Mouse (Mus musculus): Measurements from ENCODE around the gene Ube2e2. TPM values are rescaled to one million over a fixed set of nuclear protein-coding genes. Genes with fewer than 3 reads are reported as not detected.
"Not testable (repeated sequence)": the region's sequence is repeated elsewhere in the genome, so short reads cannot be mapped to it uniquely, and the experiment has no call there.

Ube2e2 gene
- polyA plus RNA-seq, 1 experiment from 2014 or later, result 123 TPM

- ATAC-seq (ENCODE audit: low FRiP score, low TSS enrichment) (no peak), DNase-seq (no peak)
- Histone ChIP-seq H3K36me3 (ENCODE audit: control insufficient read depth, insufficient read depth, low read length) (no peaks in the 10 kb centered on the region), H3K27me3 (ENCODE audit: control insufficient read depth, insufficient read depth, low read length) (no peaks in the 10 kb centered on the region), H3K27ac (replicated peaks; ENCODE audit: low read depth, low read length) (no peak overlapping the region), H3K4me1 (ENCODE audit: control insufficient read depth, insufficient read depth, low read length) (no peaks in the 10 kb centered on the region), H3K9me3 (ENCODE audit: control insufficient read depth, low read length) (no peaks in the 10 kb centered on the region), H3K9ac (replicated peaks; ENCODE audit: low read length) (no peak overlapping the region), H3K4me2 (ENCODE audit: low read length) (no peak overlapping the region), H3K4me3 (replicated peaks; ENCODE audit: low read depth, low read length) (no peak overlapping the region)
Observed at GRCm38 (mm10) chr14:18569615-18570014, 324.5 kb downstream of the Ube2e2 start.

GRCm38 (mm10) chr14:18564999-18565398 is 329.1 kb downstream of the Ube2e2 start:
- not testable (repeated sequence) for H3K4me2 ChIP-seq (ENCODE audit: low read length); H3K9me3 ChIP-seq (ENCODE audit: control insufficient read depth, low read length); DNase-seq; H3K27me3 ChIP-seq (ENCODE audit: control insufficient read depth, insufficient read depth, low read length); H3K27ac ChIP-seq (replicated peaks; ENCODE audit: low read depth, low read length); H3K4me1 ChIP-seq (ENCODE audit: control insufficient read depth, insufficient read depth, low read length); H3K9ac ChIP-seq (replicated peaks; ENCODE audit: low read length); H3K36me3 ChIP-seq (ENCODE audit: control insufficient read depth, insufficient read depth, low read length); H3K4me3 ChIP-seq (replicated peaks; ENCODE audit: low read depth, low read length); ATAC-seq (ENCODE audit: low FRiP score, low TSS enrichment)
- WGBS, result 91% methylated on average over 8 of the region's 8 CpGs

GRCm38 (mm10) chr14:18555287-18555686 is 338.8 kb downstream of the Ube2e2 start:
- DNase-seq, result no peak
- no peaks in the 10 kb centered on the region for H3K36me3 ChIP-seq (ENCODE audit: control insufficient read depth, insufficient read depth, low read length)
- 73% methylated on average over 1 of the region's 1 CpGs for WGBS
- no peak overlapping the region for H3K9ac ChIP-seq (replicated peaks; ENCODE audit: low read length)
- no peak overlapping the region for H3K4me2 ChIP-seq (ENCODE audit: low read length)
- H3K4me3 ChIP-seq (replicated peaks; ENCODE audit: low read depth, low read length), result no peak overlapping the region
- no peak overlapping the region for H3K27ac ChIP-seq (replicated peaks; ENCODE audit: low read depth, low read length)
- no peaks in the 10 kb centered on the region for H3K9me3 ChIP-seq (ENCODE audit: control insufficient read depth, low read length)
- no peak for ATAC-seq (ENCODE audit: low FRiP score, low TSS enrichment)
- no peaks in the 10 kb centered on the region for H3K4me1 ChIP-seq (ENCODE audit: control insufficient read depth, insufficient read depth, low read length)
- H3K27me3 ChIP-seq (ENCODE audit: control insufficient read depth, insufficient read depth, low read length), result no peaks in the 10 kb centered on the region

GRCm38 (mm10) chr14:18554627-18554988 is 339.5 kb downstream of the Ube2e2 start:
- no peaks in the 10 kb centered on the region for H3K27me3 ChIP-seq (ENCODE audit: control insufficient read depth, insufficient read depth, low read length)
- DNase-seq, result no peak
- H3K27ac ChIP-seq (replicated peaks; ENCODE audit: low read depth, low read length), result no peak overlapping the region
- H3K4me1 ChIP-seq (ENCODE audit: control insufficient read depth, insufficient read depth, low read length), result no peaks in the 10 kb centered on the region
- WGBS, result 70% methylated on average over 2 of the region's 2 CpGs
- no peak overlapping the region for H3K9ac ChIP-seq (replicated peaks; ENCODE audit: low read length)
- H3K4me3 ChIP-seq (replicated peaks; ENCODE audit: low read depth, low read length), result no peak overlapping the region
- H3K4me2 ChIP-seq (ENCODE audit: low read length), result no peak overlapping the region
- H3K9me3 ChIP-seq (ENCODE audit: control insufficient read depth, low read length), result no peaks in the 10 kb centered on the region
- ATAC-seq (ENCODE audit: low FRiP score, low TSS enrichment), result no peak
- no peaks in the 10 kb centered on the region for H3K36me3 ChIP-seq (ENCODE audit: control insufficient read depth, insufficient read depth, low read length)

- H3K4me3 ChIP-seq (replicated peaks; ENCODE audit: low read depth, low read length), result no peak overlapping the region
- no peaks in the 10 kb centered on the region for H3K27me3 ChIP-seq (ENCODE audit: control insufficient read depth, insufficient read depth, low read length)
- no peak overlapping the region for H3K27ac ChIP-seq (replicated peaks; ENCODE audit: low read depth, low read length)
- H3K36me3 ChIP-seq (ENCODE audit: control insufficient read depth, insufficient read depth, low read length), result no peaks in the 10 kb centered on the region
- DNase-seq (no peak), ATAC-seq (ENCODE audit: low FRiP score, low TSS enrichment) (no peak)
- H3K9ac ChIP-seq (replicated peaks; ENCODE audit: low read length), result no peak overlapping the region
- WGBS, result 53% methylated on average over 3 of the region's 3 CpGs
- H3K4me1 ChIP-seq (ENCODE audit: control insufficient read depth, insufficient read depth, low read length), result no peaks in the 10 kb centered on the region
- no peaks in the 10 kb centered on the region for H3K9me3 ChIP-seq (ENCODE audit: control insufficient read depth, low read length)
- no peak overlapping the region for H3K4me2 ChIP-seq (ENCODE audit: low read length)
Observed at GRCm38 (mm10) chr14:18553987-18554626, 340.0 kb downstream of the Ube2e2 start.

- Histone ChIP-seq H3K36me3 (ENCODE audit: control insufficient read depth, insufficient read depth, low read length) (no peaks in the 10 kb centered on the region), H3K27ac (replicated peaks; ENCODE audit: low read depth, low read length) (no peak overlapping the region), H3K9ac (replicated peaks; ENCODE audit: low read length) (no peak overlapping the region), H3K27me3 (ENCODE audit: control insufficient read depth, insufficient read depth, low read length) (no peaks in the 10 kb centered on the region), H3K4me1 (ENCODE audit: control insufficient read depth, insufficient read depth, low read length) (no peaks in the 10 kb centered on the region), H3K4me3 (replicated peaks; ENCODE audit: low read depth, low read length) (no peak overlapping the region), H3K9me3 (ENCODE audit: control insufficient read depth, low read length) (no peaks in the 10 kb centered on the region), H3K4me2 (ENCODE audit: low read length) (no peak overlapping the region)
- DNase-seq (peak; percentile 21), ATAC-seq (ENCODE audit: low FRiP score, low TSS enrichment) (no peak)
- 70% methylated on average over 5 of the region's 5 CpGs for WGBS
Observed at GRCm38 (mm10) chr14:18547541-18547940, 346.5 kb downstream of the Ube2e2 start.

- H3K27ac ChIP-seq (replicated peaks; ENCODE audit: low read depth, low read length); H3K4me1 ChIP-seq (ENCODE audit: control insufficient read depth, insufficient read depth, low read length); H3K27me3 ChIP-seq (ENCODE audit: control insufficient read depth, insufficient read depth, low read length); H3K9ac ChIP-seq (replicated peaks; ENCODE audit: low read length); H3K4me2 ChIP-seq (ENCODE audit: low read length); DNase-seq; ATAC-seq (ENCODE audit: low FRiP score, low TSS enrichment); H3K9me3 ChIP-seq (ENCODE audit: control insufficient read depth, low read length); H3K36me3 ChIP-seq (ENCODE audit: control insufficient read depth, insufficient read depth, low read length); H3K4me3 ChIP-seq (replicated peaks; ENCODE audit: low read depth, low read length): not testable (repeated sequence)
- 76% methylated on average over 4 of the region's 4 CpGs for WGBS
Observed at GRCm38 (mm10) chr14:18539092-18539491, 355.0 kb downstream of the Ube2e2 start.

- H3K9me3 ChIP-seq (ENCODE audit: control insufficient read depth, low read length), result no peaks in the 10 kb centered on the region; the same call in 1 of the 2 replicates
- no peaks in the 10 kb centered on the region for H3K36me3 ChIP-seq (ENCODE audit: control insufficient read depth, insufficient read depth, low read length)
- no peak overlapping the region for H3K4me3 ChIP-seq (replicated peaks; ENCODE audit: low read depth, low read length)
- H3K9ac ChIP-seq (replicated peaks; ENCODE audit: low read length), result no peak overlapping the region
- no peak for DNase-seq
- no peak for ATAC-seq (ENCODE audit: low FRiP score, low TSS enrichment)
- H3K27ac ChIP-seq (replicated peaks; ENCODE audit: low read depth, low read length), result no peak overlapping the region
- no peak overlapping the region for H3K4me2 ChIP-seq (ENCODE audit: low read length)
- 73% methylated on average over 2 of the region's 2 CpGs for WGBS
- H3K4me1 ChIP-seq (ENCODE audit: control insufficient read depth, insufficient read depth, low read length), result no peaks in the 10 kb centered on the region
- H3K27me3 ChIP-seq (ENCODE audit: control insufficient read depth, insufficient read depth, low read length), result no peaks in the 10 kb centered on the region
Observed at GRCm38 (mm10) chr14:18530899-18531298, 363.2 kb downstream of the Ube2e2 start.

GRCm38 (mm10) chr14:18530496-18530895 is 363.6 kb downstream of the Ube2e2 start:
- Histone ChIP-seq H3K9me3 (ENCODE audit: control insufficient read depth, low read length) (no peaks in the 10 kb centered on the region; the same call in 1 of the 2 replicates), H3K36me3 (ENCODE audit: control insufficient read depth, insufficient read depth, low read length) (no peaks in the 10 kb centered on the region), H3K27ac (replicated peaks; ENCODE audit: low read depth, low read length) (no peak overlapping the region), H3K27me3 (ENCODE audit: control insufficient read depth, insufficient read depth, low read length) (no peaks in the 10 kb centered on the region), H3K4me2 (ENCODE audit: low read length) (no peak overlapping the region), H3K4me1 (ENCODE audit: control insufficient read depth, insufficient read depth, low read length) (no peaks in the 10 kb centered on the region), H3K4me3 (replicated peaks; ENCODE audit: low read depth, low read length) (no peak overlapping the region), H3K9ac (replicated peaks; ENCODE audit: low read length) (no peak overlapping the region)
- 86% methylated on average over 4 of the region's 4 CpGs for WGBS
- no peak for DNase-seq
- no peak for ATAC-seq (ENCODE audit: low FRiP score, low TSS enrichment)
